Mouse (Mus musculus): ENCODE measurements around the gene Limd1. TPM values are rescaled to one million over a fixed set of nuclear protein-coding genes. Genes with fewer than 3 reads are reported as not detected.

The Limd1 gene
- total and polyA plus RNA-seq, 3 experiments = 32.6 to 37.5 TPM; not detected in 1

DNA sequence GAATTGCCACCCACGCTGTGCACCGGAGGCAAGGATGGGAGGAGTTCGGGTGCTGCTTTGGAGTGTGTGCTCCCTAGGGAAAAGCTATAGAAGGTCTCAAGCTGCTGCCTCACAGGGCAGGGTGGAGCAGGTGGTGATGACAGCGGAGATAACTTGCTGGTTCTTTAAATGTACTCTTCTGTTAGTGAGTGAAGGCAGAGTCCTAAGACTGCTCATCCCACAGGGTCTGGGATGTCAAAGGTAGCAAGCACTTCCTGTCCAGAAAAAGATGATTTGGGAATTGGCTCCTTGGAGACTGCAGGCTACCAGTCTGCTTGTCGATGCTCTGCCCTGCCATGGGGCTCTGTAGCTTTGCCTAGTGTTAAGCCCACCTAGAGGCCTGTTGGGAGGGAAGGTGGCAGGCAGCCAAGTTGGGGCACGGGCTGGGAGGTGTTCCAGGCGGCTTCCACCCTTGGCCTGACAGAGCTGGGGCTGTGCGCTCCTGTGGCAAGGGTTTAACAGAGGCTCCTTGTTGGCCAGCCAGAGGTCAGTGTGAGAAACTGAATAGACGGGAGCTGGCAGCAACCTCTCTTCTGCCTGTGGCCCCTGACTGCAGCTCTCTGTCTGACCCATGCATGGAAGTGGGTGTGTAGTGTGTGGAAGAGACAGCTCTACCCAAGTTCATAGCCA lies 13.5 kb downstream of the Limd1 start:
- no peaks in the 10 kb centered on the region for H3K9me3 ChIP-seq (replicated peaks; ENCODE audit: insufficient read depth, low read length)

DNA sequence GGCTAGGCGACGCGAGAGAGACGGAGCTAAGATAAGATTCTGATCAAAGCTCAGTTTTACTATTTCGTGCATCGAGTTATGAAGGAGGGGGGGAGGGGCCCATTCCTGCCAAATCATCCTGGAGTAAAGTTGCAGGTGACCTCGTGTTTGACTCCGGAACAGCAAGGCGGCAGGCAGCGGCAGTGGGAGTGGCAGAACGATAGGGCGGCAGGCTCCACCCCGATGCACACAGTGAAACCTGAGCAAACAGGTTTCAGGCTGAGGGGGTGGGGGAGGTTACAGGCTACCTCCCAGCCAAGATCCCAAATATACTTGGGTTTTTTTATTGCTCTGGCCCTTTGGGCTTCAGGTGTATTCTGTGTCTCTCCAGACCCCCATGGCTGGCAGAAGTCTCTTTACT lies 18.2 kb downstream of the Limd1 start:
- TF ChIP-seq TBP (IDR thresholded peaks at IDR 0.05; ENCODE audit: low read depth, low read length) (no peak), ZKSCAN1 (IDR thresholded peaks at IDR 0.05; ENCODE audit: low read depth, low read length) (no peak), SMC3 (IDR thresholded peaks at IDR 0.05; ENCODE audit: low read depth, low read length) (no peak)
- H3K9ac ChIP-seq (ENCODE audit: control insufficient read depth, low read depth, low read length, poor library complexity, severe bottlenecking) = no peak overlapping the region
- no peak overlapping the region for H3K4me3 ChIP-seq (ENCODE audit: control insufficient read depth in 1 of 2, insufficient read depth in 1 of 2, low read depth in 2 of 2, low read length in 2 of 2)
- no peaks in the 10 kb centered on the region for H3K27me3 ChIP-seq (ENCODE audit: control insufficient read depth in 1 of 2, insufficient read depth in 2 of 2, low read length in 2 of 2)
- no peak overlapping the region for H3K27ac ChIP-seq (ENCODE audit: control insufficient read depth, low read depth, low read length)
- H3K4me1 ChIP-seq (ENCODE audit: control insufficient read depth in 1 of 2, insufficient read depth in 2 of 2, low read length in 2 of 2) = peaks cover 2 to 14% of the 10 kb centered on the region in 2 experiments
- no peaks in the 10 kb centered on the region for H3K9me3 ChIP-seq (replicated peaks; ENCODE audit: insufficient read depth, low read length)
- H3K79me2 ChIP-seq (ENCODE audit: control insufficient read depth, insufficient read depth, low read length, poor library complexity) = peaks cover 23% of the 10 kb centered on the region
- H3K36me3 ChIP-seq (ENCODE audit: control insufficient read depth in 1 of 2, insufficient read depth in 2 of 2, low read length in 2 of 2) = peaks cover 2 to 12% of the 10 kb centered on the region in 2 experiments
- no peak for DNase-seq (ENCODE audit: low read depth, low spot score)

More for the DNA sequence above, 13.5 kb downstream of the Limd1 start:
- Histone ChIP-seq H3K4me1 (ENCODE audit: control insufficient read depth in 1 of 2, insufficient read depth in 2 of 2, low read length in 2 of 2) (peaks cover 3 to 22% of the 10 kb centered on the region in 2 experiments), H3K36me3 (ENCODE audit: control insufficient read depth in 1 of 2, insufficient read depth in 2 of 2, low read length in 2 of 2) (peaks cover 2 to 14% of the 10 kb centered on the region in 2 experiments; a peak in 3 of 4 replicates), H3K79me2 (ENCODE audit: control insufficient read depth, insufficient read depth, low read length, poor library complexity) (peaks cover 44% of the 10 kb centered on the region), H3K9ac (ENCODE audit: control insufficient read depth, low read depth, low read length, poor library complexity, severe bottlenecking) (no peak overlapping the region), H3K4me3 (ENCODE audit: control insufficient read depth in 1 of 2, insufficient read depth in 1 of 2, low read depth in 2 of 2, low read length in 2 of 2) (no peak overlapping the region), H3K27ac (ENCODE audit: control insufficient read depth, low read depth, low read length) (no peak overlapping the region), H3K27me3 (ENCODE audit: control insufficient read depth in 1 of 2, insufficient read depth in 2 of 2, low read length in 2 of 2) (no peaks in the 10 kb centered on the region)
- peak; percentile 38 for DNase-seq (ENCODE audit: low read depth, low spot score)
- TF ChIP-seq CHD1 (IDR thresholded peaks at IDR 0.05; ENCODE audit: low read depth, low read length) (no peak), SMC3 (IDR thresholded peaks at IDR 0.05; ENCODE audit: low read depth, low read length) (no peak), ZKSCAN1 (IDR thresholded peaks at IDR 0.05; ENCODE audit: low read depth, low read length) (no peak), BHLHE40 (IDR thresholded peaks at IDR 0.05; ENCODE audit: borderline replicate concordance, low read depth, low read length) (no peak), POLR2AphosphoS2 (IDR thresholded peaks at IDR 0.05; ENCODE audit: low read length) (no peak), NRF1 (IDR thresholded peaks at IDR 0.05; ENCODE audit: insufficient read depth, low read depth, low read length, poor library complexity, severe bottlenecking) (no peak), USF1 (IDR thresholded peaks at IDR 0.05; ENCODE audit: low read depth, low read length) (no peak), MYB (IDR thresholded peaks at IDR 0.05; ENCODE audit: low read depth, low read length) (no peak), RAD21 (IDR thresholded peaks at IDR 0.05; ENCODE audit: low read depth, low read length) (no peak), CHD2 (IDR thresholded peaks at IDR 0.05; ENCODE audit: low read length) (no peak), HCFC1 (IDR thresholded peaks at IDR 0.05; ENCODE audit: low read depth, low read length) (no peak), ZMIZ1 (IDR thresholded peaks at IDR 0.05; ENCODE audit: low read depth, low read length) (no peak), MAFK (IDR thresholded peaks at IDR 0.05; ENCODE audit: borderline replicate concordance, low read depth, low read length) (no peak), POLR2A (IDR thresholded peaks at IDR 0.05; ENCODE audit: control insufficient read depth in 1 of 2, insufficient read depth in 1 of 2, low read depth in 1 of 2, low read length in 2 of 2, poor library complexity in 1 of 2) (no peak), ETS1 (IDR thresholded peaks at IDR 0.05; ENCODE audit: low read depth, low read length) (no peak), MXI1 (IDR thresholded peaks at IDR 0.05; ENCODE audit: low read depth, low read length) (no peak), USF2 (IDR thresholded peaks at IDR 0.05; ENCODE audit: borderline replicate concordance in 1 of 2, insufficient read depth in 1 of 2, low read depth in 1 of 2, low read length in 2 of 2) (no peak)
